Mouse (Mus musculus) brain, embryonic 14.5 days (tissue): ENCODE data around the gene Rbpms2. TPM values are rescaled to one million over a fixed set of nuclear protein-coding genes. Genes with fewer than 3 reads are reported as not detected.

ENCODE experiments used
- DNase-seq: peaks from one replicate; pipeline ENCODE4 v3.0.0-alpha.2; 2011; ENCODE audit warnings: low read depth
- CTCF ChIP-seq: fragments of 200-500 bp; IDR thresholded peaks from 2 replicates; pipeline ENCODE4 v1.5.1; 2012; ENCODE audit warnings: inconsistent platforms, mild to moderate bottlenecking, moderate library complexity, borderline replicate concordance; ENCODE audit not compliant: insufficient read depth, insufficient read length; ENCODE audit errors: extremely low read depth
- POLR2A ChIP-seq: fragments of 200-500 bp; IDR thresholded peaks from 2 replicates; pipeline ENCODE4 v1.6.1; 2012; ENCODE audit warnings: mild to moderate bottlenecking, inconsistent platforms, borderline replicate concordance; ENCODE audit not compliant: poor library complexity, insufficient read depth, insufficient read length, severe bottlenecking; ENCODE audit errors: extremely low read depth
- polyA plus RNA-seq: library from polyadenylated mRNA; depleted of rRNA; stranded (reverse); fragments of >200 nt; gene quantifications from 2 replicates; pipeline ENCODE4 v1.2.3, GENCODE M21; 2012; rRNA removed

Rbpms2 gene
- polyA plus RNA-seq, 1 experiment: 6.9 TPM

GRCm38 (mm10) chr9:65692466-65692865, 63.0 kb downstream of the Rbpms2 start:
- no peak for TF ChIP-seq CTCF
- TF ChIP-seq POLR2A: no peak
- DNase-seq: peak; percentile 22

GRCm38 (mm10) chr9:65692959-65693603, 63.6 kb downstream of the Rbpms2 start:
- DNase-seq: peak; percentile 57

GRCm38 (mm10) chr9:65695646-65696045, 66.2 kb downstream of the Rbpms2 start:
- DNase-seq: peak; percentile 83
- TF ChIP-seq POLR2A (no peak), CTCF (peak; percentile 49; the same call in 1 of the 2 replicates)

More at GRCm38 (mm10) chr9:65692959-65693603, 63.6 kb downstream of the Rbpms2 start:
- TF ChIP-seq CTCF (no peak), POLR2A (no peak)

- no peak for TF ChIP-seq CTCF
- TF ChIP-seq POLR2A: no peak
- peak; percentile 53 for DNase-seq
These were observed 66.9 kb downstream of the Rbpms2 start for GRCm38 (mm10) chr9:65696337-65696736.

GRCm38 (mm10) chr9:65697356-65697755, 67.9 kb downstream of the Rbpms2 start:
- no peak for DNase-seq
- TF ChIP-seq POLR2A (no peak), CTCF (no peak)

GRCm38 (mm10) chr9:65697992-65698391, 68.5 kb downstream of the Rbpms2 start:
- TF ChIP-seq POLR2A: no peak
- TF ChIP-seq CTCF: no peak
- DNase-seq: no peak

GRCm38 (mm10) chr9:65700504-65700903, 71.1 kb downstream of the Rbpms2 start:
- no peak for DNase-seq
- TF ChIP-seq POLR2A: no peak
- TF ChIP-seq CTCF: no peak

- DNase-seq: no peak
- TF ChIP-seq CTCF (no peak), POLR2A (no peak)
These were observed 72.8 kb downstream of the Rbpms2 start for GRCm38 (mm10) chr9:65702286-65702685.

- TF ChIP-seq POLR2A (no peak), CTCF (no peak)
- DNase-seq: no peak
These were observed 73.8 kb downstream of the Rbpms2 start for GRCm38 (mm10) chr9:65703241-65703640.

- no peak for DNase-seq
- TF ChIP-seq POLR2A (no peak), CTCF (no peak)
These were observed 74.6 kb downstream of the Rbpms2 start for GRCm38 (mm10) chr9:65703926-65704595.

Other genes with a start within 250 kb of the Rbpms2 start
- 0.57 and 0.66 TPM in 2 replicates for gene Kbtbd13, start 238.0 kb upstream of the Rbpms2 start, polyA plus RNA-seq
- gene Rasl12, start 231.1 kb upstream of the Rbpms2 start, polyA plus RNA-seq: 7.1 and 8.0 TPM in 2 replicates
- not detected in 2 replicates for gene Slc51b, start 206.7 kb upstream of the Rbpms2 start, polyA plus RNA-seq
- 19.9 and 22.9 TPM in 2 replicates for gene Mtfmt, start 193.9 kb upstream of the Rbpms2 start, polyA plus RNA-seq
- 58.8 and 62.0 TPM in 2 replicates for gene Spg21, start 168.7 kb upstream of the Rbpms2 start, polyA plus RNA-seq
- 1.2 and 2.1 TPM in 2 replicates for gene Ankdd1a, start 109.5 kb upstream of the Rbpms2 start, polyA plus RNA-seq
- 5.9 TPM in 2 replicates for gene Plekho2, start 49.6 kb upstream of the Rbpms2 start, polyA plus RNA-seq
- gene Pif1, start 42.5 kb upstream of the Rbpms2 start, polyA plus RNA-seq: 7.7 TPM in 2 replicates
- gene Oaz2, start 38.4 kb downstream of the Rbpms2 start, polyA plus RNA-seq: 216 and 247 TPM in 2 replicates
- 17.9 and 35.4 TPM in 2 replicates for gene Zfp609, start 197.9 kb downstream of the Rbpms2 start, polyA plus RNA-seq